Mouse (Mus musculus) kidney, postnatal 10 days (tissue): ENCODE data around the gene Zfp740.

Experiments used
- DNase-seq: peaks from one replicate; pipeline ENCODE4 v3.0.0; 2021; ENCODE audit warnings: mixed read lengths

Gene Zfp740

GRCm38 (mm10) chr15:102230408-102231321 lies 27.6 kb downstream of the Zfp740 start:
- DNase-seq = no peak

GRCm38 (mm10) chr15:102231748-102232147 lies 28.7 kb downstream of the Zfp740 start, which contains the start of gene Itgb7:
Gene Itgb7 (minus strand): TSS chr15:102231944.
- DNase-seq = no peak

- no peak for DNase-seq
Measured at GRCm38 (mm10) chr15:102232764-102233163, 29.7 kb downstream of the Zfp740 start.

- no peak for DNase-seq
Measured at GRCm38 (mm10) chr15:102233896-102234295, 30.8 kb downstream of the Zfp740 start.

- peak; percentile 58 for DNase-seq
Measured at GRCm38 (mm10) chr15:102235371-102236027, 32.5 kb downstream of the Zfp740 start.

GRCm38 (mm10) chr15:102238543-102239259 lies 35.7 kb downstream of the Zfp740 start:
- no peak for DNase-seq

- peak; percentile 92 for DNase-seq
Measured at GRCm38 (mm10) chr15:102239260-102239590, 36.2 kb downstream of the Zfp740 start.

- no peak for DNase-seq
Measured at GRCm38 (mm10) chr15:102239851-102240250, 36.8 kb downstream of the Zfp740 start.

- DNase-seq = peak; percentile 82
Measured at GRCm38 (mm10) chr15:102240607-102241006, 37.6 kb downstream of the Zfp740 start.

- DNase-seq = no peak
Measured at GRCm38 (mm10) chr15:102242404-102243228, 39.6 kb downstream of the Zfp740 start.

GRCm38 (mm10) chr15:102243229-102244190 lies 40.5 kb downstream of the Zfp740 start:
- DNase-seq = peak; percentile 67

GRCm38 (mm10) chr15:102244306-102245191 lies 41.5 kb downstream of the Zfp740 start:
- peak; percentile 67 for DNase-seq

GRCm38 (mm10) chr15:102245461-102245881 lies 42.4 kb downstream of the Zfp740 start:
- peak; percentile 44 for DNase-seq

- peak; percentile 89 for DNase-seq
Measured at GRCm38 (mm10) chr15:102245891-102246741, 43.1 kb downstream of the Zfp740 start.

GRCm38 (mm10) chr15:102246866-102247251 lies 43.8 kb downstream of the Zfp740 start:
- DNase-seq = peak; percentile 99

GRCm38 (mm10) chr15:102247252-102248130 lies 44.4 kb downstream of the Zfp740 start:
- peak; percentile 90 for DNase-seq

GRCm38 (mm10) chr15:102248131-102248811 lies 45.2 kb downstream of the Zfp740 start:
- DNase-seq = peak; percentile 31
